Mouse (Mus musculus): ENCODE data around the gene Gmeb1. TPM values are rescaled to one million over a fixed set of nuclear protein-coding genes. Genes with fewer than 3 reads are reported as not detected.

Gmeb1 gene
- total and polyA plus RNA-seq, 3 experiments = 7.9 to 19.3 (median 9.0) TPM

DNA sequence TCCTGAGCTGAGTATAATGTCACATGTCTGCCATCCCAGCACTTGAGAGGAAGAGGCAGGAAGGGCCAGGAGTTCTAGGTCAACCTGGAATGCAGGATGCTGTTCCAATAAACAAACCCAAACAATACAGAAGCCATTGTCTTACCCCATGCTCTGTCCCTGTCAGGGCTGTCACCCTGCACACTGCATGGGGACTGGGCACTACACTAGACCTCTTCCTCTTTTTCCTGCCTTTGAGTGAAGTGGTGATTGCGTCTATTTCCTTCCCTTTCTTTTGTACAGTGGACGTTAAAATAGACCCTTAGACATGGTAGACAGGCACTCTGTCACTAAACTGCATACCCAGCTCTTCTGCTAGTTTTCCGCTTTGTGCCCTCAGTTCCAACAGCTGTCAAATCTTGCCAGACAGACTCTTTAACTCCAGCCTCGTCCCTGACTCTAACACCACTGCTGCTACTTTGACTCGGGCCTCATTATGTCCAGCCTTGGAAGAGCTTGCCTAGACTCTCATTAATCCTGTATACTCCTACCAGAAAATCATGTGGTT lies 13.9 kb downstream of the Gmeb1 start:
- dilution Hi-C loops (cut with MboI; ENCODE audit: extremely low pct_ligation_motif_present, extremely low pct_unique_long_range_greater_than_20kb, low sequenced_read_pairs) = no loop called here
- H3K4me3 ChIP-seq (replicated peaks in 1 of 3; ENCODE audit: low read depth in 2 of 3, low read length in 2 of 3, poor library complexity in 1 of 3) = no peak overlapping the region
- H3K4me2 ChIP-seq (ENCODE audit: insufficient read depth, low read depth, poor library complexity, severe bottlenecking) = no peak overlapping the region
- in situ Hi-C loops (cut with MboI; ENCODE audit: low pct_ligation_motif_present, low pct_unique_long_range_greater_than_20kb, low sequenced_read_pairs) = no loop called here
- no peaks in the 10 kb centered on the region; the same call in 1 of the 2 replicates for H3K79me2 ChIP-seq (replicated peaks; ENCODE audit: control insufficient read depth, extremely low read depth, insufficient read depth, poor library complexity, severe bottlenecking)
- no peaks in the 10 kb centered on the region for H3K27me3 ChIP-seq (replicated peaks)
- no peak overlapping the region for H3K27ac ChIP-seq (ENCODE audit: insufficient read depth, low read depth)
- TF ChIP-seq MAFK (IDR thresholded peaks at IDR 0.05; ENCODE audit: insufficient replicate concordance, low read length) (no peak), NELFE (IDR thresholded peaks at IDR 0.05; ENCODE audit: low read depth, low read length) (no peak), JUN (IDR thresholded peaks at IDR 0.05; ENCODE audit: insufficient read depth, low read depth, low read length) (no peak), USF1 (IDR thresholded peaks at IDR 0.05; ENCODE audit: low read depth, low read length) (no peak), RCOR1 (conservative IDR thresholded peaks at IDR 0.05; ENCODE audit: low read depth, low read length) (no peak), IRF4 (IDR thresholded peaks at IDR 0.05; ENCODE audit: low read depth, low read length) (no peak), POLR2A (IDR thresholded peaks at IDR 0.05; ENCODE audit: low read depth, low read length) (no peak), NRF1 (IDR thresholded peaks at IDR 0.05; ENCODE audit: low read depth, low read length) (no peak), ZC3H11A (IDR thresholded peaks at IDR 0.05; ENCODE audit: low read depth, low read length) (no peak), MXI1 (IDR thresholded peaks at IDR 0.05; ENCODE audit: low read depth, low read length) (no peak), CHD2 (IDR thresholded peaks at IDR 0.05; ENCODE audit: low read length) (no peak), HCFC1 (IDR thresholded peaks at IDR 0.05; ENCODE audit: low read depth, low read length) (no peak), CHD1 (IDR thresholded peaks at IDR 0.05; ENCODE audit: low read depth, low read length) (no peak), EP300 (IDR thresholded peaks at IDR 0.05; ENCODE audit: low read length) (no peak), PAX5 (IDR thresholded peaks at IDR 0.05; ENCODE audit: low read length) (no peak), E2F4 (IDR thresholded peaks at IDR 0.05; ENCODE audit: insufficient replicate concordance, low read depth, low read length) (no peak)
- peaks cover 7 to 36% of the 10 kb centered on the region in 2 experiments; a peak in 3 of 4 replicates for H3K4me1 ChIP-seq (ENCODE audit: control insufficient read depth in 1 of 2, insufficient read depth in 2 of 2)
- no peak for DNase-seq (ENCODE audit: extremely low read depth)
- peaks cover 22 to 59% of the 10 kb centered on the region in 2 experiments for H3K36me3 ChIP-seq (replicated peaks in 1 of 2; ENCODE audit: control insufficient read depth in 1 of 2, insufficient read depth in 1 of 2, low read length in 1 of 2)
- no peak overlapping the region for H3K9ac ChIP-seq (ENCODE audit: insufficient read depth, low read depth)
- H3K9me3 ChIP-seq (replicated peaks; ENCODE audit: low read length) = no peaks in the 10 kb centered on the region

DNA sequence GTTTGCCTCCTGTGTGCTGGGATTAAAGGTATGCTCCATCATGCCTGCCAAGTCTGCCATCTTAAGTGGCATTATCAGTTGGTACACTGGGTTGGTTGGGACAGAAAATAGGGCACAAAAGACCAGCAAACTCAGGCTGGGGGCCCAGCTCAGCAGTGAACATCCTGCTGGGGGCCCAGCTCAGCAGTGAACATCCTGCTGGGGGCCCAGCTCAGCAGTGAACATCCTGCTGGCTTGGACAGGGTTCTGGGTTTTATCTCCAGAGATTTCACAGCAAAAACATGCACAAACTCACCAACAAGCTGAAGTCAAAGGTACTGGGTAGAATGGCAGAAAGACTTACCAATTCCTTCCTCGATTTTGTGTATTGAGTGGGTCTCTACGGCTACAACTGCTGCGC lies 15.8 kb downstream of the Gmeb1 start:
- TF ChIP-seq E2F4 (IDR thresholded peaks at IDR 0.05; ENCODE audit: insufficient replicate concordance, low read depth, low read length) = no peak
- no peak for TF ChIP-seq MYC (IDR thresholded peaks at IDR 0.05; ENCODE audit: low read depth, low read length)
- no peak for TF ChIP-seq USF1 (IDR thresholded peaks at IDR 0.05; ENCODE audit: low read depth, low read length)
- TF ChIP-seq ELF1 (IDR thresholded peaks at IDR 0.05; ENCODE audit: low read depth, low read length) = no peak
- no peak for TF ChIP-seq POLR2A (IDR thresholded peaks at IDR 0.05; ENCODE audit: low read depth, low read length)
- TF ChIP-seq IRF4 (IDR thresholded peaks at IDR 0.05; ENCODE audit: low read depth, low read length) = no peak
- TF ChIP-seq PAX5 (IDR thresholded peaks at IDR 0.05; ENCODE audit: low read length) = no peak
- TF ChIP-seq MEF2A (IDR thresholded peaks at IDR 0.05; ENCODE audit: borderline replicate concordance, low read depth, low read length) = no peak
- TF ChIP-seq NRF1 (IDR thresholded peaks at IDR 0.05; ENCODE audit: low read depth, low read length) = no peak
- no peak for TF ChIP-seq MAZ (IDR thresholded peaks at IDR 0.05; ENCODE audit: low read depth, low read length)
- no peak overlapping the region for H3K9ac ChIP-seq (ENCODE audit: insufficient read depth, low read depth)
- no peak overlapping the region for H3K27ac ChIP-seq (ENCODE audit: insufficient read depth, low read depth)
- no peaks in the 10 kb centered on the region for H3K27me3 ChIP-seq (replicated peaks)
- H3K36me3 ChIP-seq (replicated peaks in 1 of 2; ENCODE audit: control insufficient read depth in 1 of 2, insufficient read depth in 1 of 2, low read length in 1 of 2) = peaks cover 27 to 66% of the 10 kb centered on the region in 2 experiments
- H3K4me2 ChIP-seq (ENCODE audit: insufficient read depth, low read depth, poor library complexity, severe bottlenecking) = no peak overlapping the region
- no peaks in the 10 kb centered on the region; the same call in 1 of the 2 replicates for H3K79me2 ChIP-seq (replicated peaks; ENCODE audit: control insufficient read depth, extremely low read depth, insufficient read depth, poor library complexity, severe bottlenecking)
- no peaks in the 10 kb centered on the region for H3K9me3 ChIP-seq (replicated peaks; ENCODE audit: low read length)
- dilution Hi-C loops (cut with MboI; ENCODE audit: extremely low pct_ligation_motif_present, extremely low pct_unique_long_range_greater_than_20kb, low sequenced_read_pairs) = no loop called here
- H3K4me3 ChIP-seq (replicated peaks in 1 of 3; ENCODE audit: low read depth in 2 of 3, low read length in 2 of 3, poor library complexity in 1 of 3) = no peak overlapping the region
- H3K4me1 ChIP-seq (ENCODE audit: control insufficient read depth in 1 of 2, insufficient read depth in 2 of 2) = peaks cover 0 to 19% of the 10 kb centered on the region in 2 experiments; a peak in 2 of 4 replicates
- DNase-seq (ENCODE audit: extremely low read depth) = no peak
- in situ Hi-C loops (cut with MboI; ENCODE audit: low pct_ligation_motif_present, low pct_unique_long_range_greater_than_20kb, low sequenced_read_pairs) = no loop called here

All from CH12.LX (cell line).